Mouse (Mus musculus): ENCODE data around the gene Mettl27. TPM values are rescaled to one million over a fixed set of nuclear protein-coding genes. Genes with fewer than 3 reads are reported as not detected.

The Mettl27 gene
- polyA plus RNA-seq, 1 experiment from 2014 or later, result 35.5 TPM

- H3K27ac ChIP-seq (ENCODE audit: low read length), result peak overlapping the region; percentile 68; the same call in 1 of the 2 replicates
- TF ChIP-seq CTCF (IDR thresholded peaks at IDR 0.05) (no peak), EP300 (IDR thresholded peaks at IDR 0.05) (no peak)
- H3K36me3 ChIP-seq (ENCODE audit: insufficient read depth, low read length), result no peaks in the 10 kb centered on the region
- peaks cover 6% of the 10 kb centered on the region; the same call in 1 of the 2 replicates for H3K4me1 ChIP-seq (ENCODE audit: insufficient read depth, low read depth, low read length)
- H3K27me3 ChIP-seq (replicated peaks; ENCODE audit: insufficient read depth, low read length), result peaks cover 19% of the 10 kb centered on the region
- WGBS, result 12% methylated on average over 3 of the region's 3 CpGs
- DNase-seq (ENCODE audit: low spot score) (peak; percentile 28), ATAC-seq (no peak)
- no peak overlapping the region for H3K4me3 ChIP-seq (ENCODE audit: low read depth, low read length)
- no peaks in the 10 kb centered on the region for H3K9me3 ChIP-seq (ENCODE audit: low read length)
- no peak overlapping the region for H3K4me2 ChIP-seq (replicated peaks; ENCODE audit: low read depth, low read length)
- no peak overlapping the region for H3K9ac ChIP-seq (replicated peaks; ENCODE audit: low read depth)
These were observed 51.6 kb downstream of the Mettl27 start for GRCm38 (mm10) chr5:134983771-134984170.

- peak within 1 kb of the TSS; percentile 88 for H3K9ac ChIP-seq (replicated peaks; ENCODE audit: low read depth)
- H3K36me3 ChIP-seq (ENCODE audit: insufficient read depth, low read length), result no peaks in the 10 kb centered on the region
- H3K4me2 ChIP-seq (replicated peaks; ENCODE audit: low read depth, low read length), result peak within 1 kb of the TSS; percentile 49
- peak; percentile 91 for ATAC-seq
- peak; percentile 98 for DNase-seq (ENCODE audit: low spot score)
- H3K4me1 ChIP-seq (ENCODE audit: insufficient read depth, low read depth, low read length), result peaks cover 16% of the 10 kb centered on the region; the same call in 1 of the 2 replicates
- WGBS, result under 1% methylated on average over 24 of the region's 25 CpGs
- peak within 1 kb of the TSS; percentile 95 for H3K27ac ChIP-seq (ENCODE audit: low read length)
- peaks cover 19% of the 10 kb centered on the region for H3K27me3 ChIP-seq (replicated peaks; ENCODE audit: insufficient read depth, low read length)
- peak within 1 kb of the TSS; percentile 55 for H3K4me3 ChIP-seq (ENCODE audit: low read depth, low read length)
- H3K9me3 ChIP-seq (ENCODE audit: low read length), result no peaks in the 10 kb centered on the region
- TF ChIP-seq EP300 (IDR thresholded peaks at IDR 0.05), result peak; percentile 72
- TF ChIP-seq CTCF (IDR thresholded peaks at IDR 0.05), result no peak
These were observed 53.6 kb downstream of the Mettl27 start, which contains the start of gene Cldn3 for GRCm38 (mm10) chr5:134985633-134986297. Gene Cldn3 (plus strand): TSS chr5:134986214.

- Histone ChIP-seq H3K4me1 (ENCODE audit: insufficient read depth, low read depth, low read length) (peaks cover 16% of the 10 kb centered on the region; the same call in 1 of the 2 replicates), H3K4me2 (replicated peaks; ENCODE audit: low read depth, low read length) (peak overlapping the region; percentile 49), H3K27me3 (replicated peaks; ENCODE audit: insufficient read depth, low read length) (peaks cover 19% of the 10 kb centered on the region), H3K9me3 (ENCODE audit: low read length) (no peaks in the 10 kb centered on the region), H3K36me3 (ENCODE audit: insufficient read depth, low read length) (no peaks in the 10 kb centered on the region), H3K27ac (ENCODE audit: low read length) (peak overlapping the region; percentile 95), H3K9ac (replicated peaks; ENCODE audit: low read depth) (peak overlapping the region; percentile 88), H3K4me3 (ENCODE audit: low read depth, low read length) (peak overlapping the region; percentile 55)
- ATAC-seq (peak; percentile 0), DNase-seq (ENCODE audit: low spot score) (peak; percentile 57)
- 4% methylated on average over 79 of the region's 79 CpGs for WGBS
- TF ChIP-seq CTCF (IDR thresholded peaks at IDR 0.05) (peak; percentile 47), EP300 (IDR thresholded peaks at IDR 0.05) (no peak)
These were observed 54.4 kb downstream of the Mettl27 start for GRCm38 (mm10) chr5:134986298-134987268.

- Histone ChIP-seq H3K36me3 (ENCODE audit: insufficient read depth, low read length) (no peaks in the 10 kb centered on the region), H3K4me2 (replicated peaks; ENCODE audit: low read depth, low read length) (peak overlapping the region; percentile 52), H3K27me3 (replicated peaks; ENCODE audit: insufficient read depth, low read length) (peaks cover 19% of the 10 kb centered on the region), H3K27ac (ENCODE audit: low read length) (peak overlapping the region; percentile 80), H3K4me3 (ENCODE audit: low read depth, low read length) (peak overlapping the region; percentile 55), H3K9ac (replicated peaks; ENCODE audit: low read depth) (peak overlapping the region; percentile 51), H3K9me3 (ENCODE audit: low read length) (no peaks in the 10 kb centered on the region), H3K4me1 (ENCODE audit: insufficient read depth, low read depth, low read length) (peaks cover 16% of the 10 kb centered on the region; the same call in 1 of the 2 replicates)
- TF ChIP-seq CTCF (IDR thresholded peaks at IDR 0.05), result no peak
- TF ChIP-seq EP300 (IDR thresholded peaks at IDR 0.05), result no peak
- 31% methylated on average over 11 of the region's 11 CpGs for WGBS
- DNase-seq (ENCODE audit: low spot score) (no peak), ATAC-seq (no peak)
These were observed 57.0 kb downstream of the Mettl27 start for GRCm38 (mm10) chr5:134989166-134989565.

- Histone ChIP-seq H3K36me3 (ENCODE audit: insufficient read depth, low read length) (no peaks in the 10 kb centered on the region), H3K27ac (ENCODE audit: low read length) (peak overlapping the region; percentile 80), H3K9ac (replicated peaks; ENCODE audit: low read depth) (no peak overlapping the region), H3K9me3 (ENCODE audit: low read length) (no peaks in the 10 kb centered on the region), H3K27me3 (replicated peaks; ENCODE audit: insufficient read depth, low read length) (peaks cover 19% of the 10 kb centered on the region), H3K4me3 (ENCODE audit: low read depth, low read length) (no peak overlapping the region; the same call in 1 of the 2 replicates), H3K4me2 (replicated peaks; ENCODE audit: low read depth, low read length) (peak overlapping the region; percentile 52; the same call in 1 of the 2 replicates), H3K4me1 (ENCODE audit: insufficient read depth, low read depth, low read length) (peaks cover 13% of the 10 kb centered on the region; the same call in 1 of the 2 replicates)
- ATAC-seq (peak; percentile 27), DNase-seq (ENCODE audit: low spot score) (peak; percentile 94)
- no peak for TF ChIP-seq CTCF (IDR thresholded peaks at IDR 0.05)
- peak; percentile 97 for TF ChIP-seq EP300 (IDR thresholded peaks at IDR 0.05)
- WGBS, result 12% methylated on average over 6 of the region's 6 CpGs
These were observed 57.6 kb downstream of the Mettl27 start for GRCm38 (mm10) chr5:134989741-134990140.

Other genes with a start within 250 kb of the Mettl27 start
- 7.2 and 10.2 TPM in 2 replicates for gene Limk1, start 243.8 kb upstream of the Mettl27 start, polyA plus RNA-seq (2015; fragmentation: Nextera tagmentation; extraction: Ambion mirVana)
- gene Eln, start 185.0 kb upstream of the Mettl27 start, polyA plus RNA-seq (2015; fragmentation: Nextera tagmentation; extraction: Ambion mirVana), result 1,769 and 1,865 TPM in 2 replicates
- not detected in 2 replicates for gene Tmem270, start 25.6 kb upstream of the Mettl27 start, polyA plus RNA-seq (2015; fragmentation: Nextera tagmentation; extraction: Ambion mirVana)
- gene Cldn13, start 16.8 kb upstream of the Mettl27 start, polyA plus RNA-seq (2015; fragmentation: Nextera tagmentation; extraction: Ambion mirVana), result 1.2 and 1.6 TPM in 2 replicates
- gene Cldn4, start 14.6 kb downstream of the Mettl27 start, polyA plus RNA-seq (2015; fragmentation: Nextera tagmentation; extraction: Ambion mirVana), result 28.2 and 29.2 TPM in 2 replicates
- 547 and 583 TPM in 2 replicates for gene Cldn3, start 53.8 kb downstream of the Mettl27 start, polyA plus RNA-seq (2015; fragmentation: Nextera tagmentation; extraction: Ambion mirVana)
- gene Abhd11, start 76.8 kb downstream of the Mettl27 start, polyA plus RNA-seq (2015; fragmentation: Nextera tagmentation; extraction: Ambion mirVana), result 72.9 and 80.9 TPM in 2 replicates
- gene Stx1a, start 91.1 kb downstream of the Mettl27 start, polyA plus RNA-seq (2015; fragmentation: Nextera tagmentation; extraction: Ambion mirVana), result 5.5 and 5.8 TPM in 2 replicates
- gene Dnajc30, start 131.8 kb downstream of the Mettl27 start, polyA plus RNA-seq (2015; fragmentation: Nextera tagmentation; extraction: Ambion mirVana), result 28.0 and 28.8 TPM in 2 replicates
- gene Bud23, start 132.6 kb downstream of the Mettl27 start, polyA plus RNA-seq (2015; fragmentation: Nextera tagmentation; extraction: Ambion mirVana), result 52.2 and 53.1 TPM in 2 replicates
- 4.0 and 4.4 TPM in 2 replicates for gene Vps37d, start 145.9 kb downstream of the Mettl27 start, polyA plus RNA-seq (2015; fragmentation: Nextera tagmentation; extraction: Ambion mirVana)
- 0.70 and 0.96 TPM in 2 replicates for gene Mlxipl, start 157.5 kb downstream of the Mettl27 start, polyA plus RNA-seq (2015; fragmentation: Nextera tagmentation; extraction: Ambion mirVana)
- gene Tbl2, start 217.3 kb downstream of the Mettl27 start, polyA plus RNA-seq (2015; fragmentation: Nextera tagmentation; extraction: Ambion mirVana), result 8.7 and 9.5 TPM in 2 replicates
- 63.1 and 65.7 TPM in 2 replicates for gene Bcl7b, start 235.9 kb downstream of the Mettl27 start, polyA plus RNA-seq (2015; fragmentation: Nextera tagmentation; extraction: Ambion mirVana)

All from lung, postnatal 0 days (tissue).